8 mouse cellular contexts compared by ENCODE assay signal in genomic region chr5:114607651-114608050, GRCm38 (mm10). TPM values are rescaled to one million over a fixed set of nuclear protein-coding genes. Genes with fewer than 3 reads are reported as not detected.
DNase-seq lines count a peak whose midpoint lies in the region; ATAC-seq and TF ChIP-seq lines count a peak whose summit lies in the region.

No protein-coding gene starts in this region.

- no peaks in the 10 kb centered on the region for H3K27me3 ChIP-seq in hindbrain, embryonic 10.5 days (ENCODE audit: insufficient read depth, poor library complexity, severe bottlenecking)
- no peaks in the 10 kb centered on the region for H3K27me3 ChIP-seq in hindbrain, embryonic 11.5 days (ENCODE audit: control insufficient read depth, insufficient read depth, low read length)

- no peaks in the 10 kb centered on the region for H3K9me3 ChIP-seq in hindbrain, embryonic 10.5 days
- H3K9me3 ChIP-seq in hindbrain, embryonic 11.5 days (ENCODE audit: control insufficient read depth, low read length) = no peaks in the 10 kb centered on the region

- H3K27ac ChIP-seq in hindbrain, embryonic 10.5 days = peak overlapping the region; percentile 18; the same call in 1 of the 2 replicates
- H3K27ac ChIP-seq in hindbrain, embryonic 11.5 days (ENCODE audit: low read depth, low read length) = no peak overlapping the region

- H3K4me3 ChIP-seq in hindbrain, embryonic 10.5 days = no peak overlapping the region
- no peak overlapping the region for H3K4me3 ChIP-seq in hindbrain, embryonic 11.5 days (ENCODE audit: low read depth, low read length)
- no peak overlapping the region for H3K4me3 ChIP-seq in lung, adult 2 months (replicated peaks; ENCODE audit: extremely low read depth, low read depth, low read length)

- no peak overlapping the region for H3K9ac ChIP-seq in hindbrain, embryonic 11.5 days (ENCODE audit: low read depth, low read length)

- no peak for TF ChIP-seq POLR2A in lung, adult 2 months (IDR thresholded peaks at IDR 0.05; ENCODE audit: borderline replicate concordance, extremely low read depth, low read depth, low read length)

- no peak for ATAC-seq in hindbrain, embryonic 11.5 days (ENCODE audit: low FRiP score)

- 87% methylated on average over 8 of the region's 8 CpGs for WGBS in hindbrain, embryonic 10.5 days
- 91% methylated on average over 8 of the region's 8 CpGs for WGBS in hindbrain, embryonic 11.5 days
- WGBS in lung, adult 2 months = 42% methylated on average over 8 of the region's 8 CpGs

- TF ChIP-seq CTCF in lung, adult 2 months (IDR thresholded peaks at IDR 0.05; ENCODE audit: insufficient read depth, low read length) = no peak

- DNase-seq in hindbrain, embryonic 10.5 days (ENCODE audit: low spot score) = no peak
- no peak for DNase-seq in hindbrain, embryonic 11.5 days (ENCODE audit: low spot score)
- DNase-seq in brain, embryonic 18.5 days (ENCODE audit: low read depth, low spot score) = peak; percentile 70
- peak; percentile 24 to 38 for DNase-seq in gastrocnemius, adult 8-10 months (ENCODE audit: low spot score in 2 of 2)
- peak; percentile 84 for DNase-seq in kidney, postnatal 14 days
- peak; percentile 63 for DNase-seq in lung, adult 2 months
- DNase-seq in right cerebral cortex, postnatal 36 days (ENCODE audit: low spot score in 2 of 2) = peak; percentile 34 to 46
- DNase-seq in spleen, adult 18-20 months = no peak

- no peak overlapping the region for H3K4me2 ChIP-seq in hindbrain, embryonic 11.5 days (replicated peaks; ENCODE audit: low read depth, low read length)

- H3K36me3 ChIP-seq in hindbrain, embryonic 10.5 days = peaks cover 21% of the 10 kb centered on the region
- no peaks in the 10 kb centered on the region for H3K36me3 ChIP-seq in hindbrain, embryonic 11.5 days (ENCODE audit: control insufficient read depth, insufficient read depth, low read length)

- H3K4me1 ChIP-seq in hindbrain, embryonic 10.5 days (replicated peaks) = peaks cover 66% of the 10 kb centered on the region
- H3K4me1 ChIP-seq in hindbrain, embryonic 11.5 days (replicated peaks; ENCODE audit: control insufficient read depth, insufficient read depth, low read length) = peaks cover 8% of the 10 kb centered on the region
- H3K4me1 ChIP-seq in lung, adult 2 months (ENCODE audit: control insufficient read depth, insufficient read depth, low read length) = peaks cover 7% of the 10 kb centered on the region

RNA-seq across cellular contexts. Expression of gene Fam222a, which starts 39.8 kb away (rescaled TPM):
- 3.9 and 6.5 TPM in 2 replicates for polyA plus RNA-seq in hindbrain, embryonic 10.5 days (2016; fragmentation: Nextera tagmentation; extraction: Ambion mirVana)
- polyA plus RNA-seq in hindbrain, embryonic 11.5 days (2014; fragmentation: Nextera tagmentation; extraction: Ambion mirVana) = 4.8 and 6.5 TPM in 2 replicates
- under 1 TPM; 0.07 to 0.34 (median 0.30) TPM for total RNA-seq in gastrocnemius, adult 8-10 months (2022)
- polyA plus RNA-seq in lung, adult 2 months (2012; rRNA removed) = 7.6 and 8.0 TPM in 2 replicates

RNA-seq across cellular contexts. Expression of gene Trpv4, which starts 50.6 kb away (rescaled TPM):
- polyA plus RNA-seq in hindbrain, embryonic 10.5 days (2016; fragmentation: Nextera tagmentation; extraction: Ambion mirVana) = 0.60 and 0.64 TPM in 2 replicates
- polyA plus RNA-seq in hindbrain, embryonic 11.5 days (2014; fragmentation: Nextera tagmentation; extraction: Ambion mirVana) = 0.38 and 0.85 TPM in 2 replicates
- 1 to 10 TPM; 1.3 to 1.7 (median 1.3) TPM for total RNA-seq in gastrocnemius, adult 8-10 months (2022)
- polyA plus RNA-seq in lung, adult 2 months (2012; rRNA removed) = 8.8 and 10.1 TPM in 2 replicates

Comparison
In these comparisons a context has a peak if more than half of its experiments do, and no peak if none do; other contexts are left out.
1. DNase-seq: peak in brain, embryonic 18.5 days (single experiment), gastrocnemius, adult 8-10 months (2 of 2), kidney, postnatal 14 days (single experiment), lung, adult 2 months (single experiment) and right cerebral cortex, postnatal 36 days (2 of 2); none in hindbrain, embryonic 10.5 days (single experiment), hindbrain, embryonic 11.5 days (single experiment) and spleen, adult 18-20 months (0 of 2).